Mouse (Mus musculus) testis, postnatal 10 days (tissue): ENCODE measurements around the gene Gramd1a.

Source experiments
- DNase-seq: peaks from one replicate; pipeline ENCODE4 v3.0.0; 2021; ENCODE audit warnings: low spot score

The Gramd1a gene

GRCm38 (mm10) chr7:31150566-31151300, 5.0 kb downstream of the Gramd1a start:
- DNase-seq: peak; percentile 94

DNA sequence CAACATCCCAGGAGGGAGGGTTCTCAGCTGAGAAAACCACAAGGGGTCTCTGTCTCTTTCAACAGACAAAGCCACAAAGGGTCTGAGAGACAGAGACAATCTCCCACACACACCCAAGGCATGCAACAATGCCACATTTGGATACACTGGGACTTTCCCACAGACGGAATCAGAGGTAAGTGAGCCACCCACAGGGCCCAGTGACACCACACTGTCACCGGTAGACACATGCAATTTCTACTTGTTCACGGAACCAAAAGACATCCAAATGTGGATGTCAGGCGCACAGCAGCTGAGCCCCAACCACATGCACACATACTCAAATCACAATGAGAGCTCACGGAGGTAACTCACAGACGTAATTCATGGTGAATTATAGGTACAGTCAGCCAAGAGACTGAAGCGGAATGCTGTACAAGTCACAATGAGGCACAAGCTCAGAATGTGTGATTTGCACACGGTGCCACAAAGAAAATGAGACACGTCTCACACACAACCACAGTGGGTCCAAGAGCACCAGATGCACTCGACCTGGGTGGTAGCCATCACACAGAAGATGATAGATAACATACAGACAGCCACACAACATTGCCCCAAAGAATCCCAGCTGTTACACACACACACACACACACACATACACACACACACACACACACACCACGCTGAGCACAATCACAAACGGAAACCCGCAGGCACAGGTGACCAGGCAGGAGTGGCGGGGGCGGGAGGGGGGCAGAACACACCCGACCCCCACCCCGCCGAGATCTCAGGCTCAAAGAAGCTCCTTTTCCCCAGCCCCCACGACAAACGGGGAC, 5.7 kb downstream of the Gramd1a start:
- peak; percentile 41 for DNase-seq

- no peak for DNase-seq
These were observed 6.4 kb downstream of the Gramd1a start for GRCm38 (mm10) chr7:31149271-31149670.

DNA sequence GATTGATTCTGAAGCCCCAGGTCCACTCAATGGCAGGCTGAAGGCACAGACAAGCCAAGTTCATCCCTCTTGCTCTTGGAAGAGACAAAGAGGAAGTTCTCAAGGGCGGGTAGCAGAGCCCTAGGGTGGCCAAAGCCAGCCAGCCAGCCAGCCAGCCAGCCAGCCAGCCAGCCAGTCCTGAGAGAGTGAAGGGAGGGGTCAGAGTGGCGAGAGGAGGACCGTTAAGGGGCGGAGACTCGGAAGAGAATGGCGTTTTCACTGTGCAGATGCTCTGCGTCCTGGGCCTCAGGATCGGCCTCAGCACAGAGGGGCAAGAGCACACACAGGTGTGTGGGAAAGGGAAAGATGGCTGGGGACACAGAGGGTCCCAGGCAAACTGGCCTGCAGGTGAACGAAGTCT, 6.9 kb downstream of the Gramd1a start:
- DNase-seq: peak; percentile 63

GRCm38 (mm10) chr7:31148086-31148485, 7.6 kb downstream of the Gramd1a start:
- peak; percentile 39 for DNase-seq

- DNase-seq: no peak
These were observed 10.0 kb downstream of the Gramd1a start for GRCm38 (mm10) chr7:31145596-31146160.

- DNase-seq: no peak
These were observed 10.8 kb downstream of the Gramd1a start for GRCm38 (mm10) chr7:31144886-31145285.

GRCm38 (mm10) chr7:31140941-31141340, 14.8 kb downstream of the Gramd1a start:
- DNase-seq: no peak

DNA sequence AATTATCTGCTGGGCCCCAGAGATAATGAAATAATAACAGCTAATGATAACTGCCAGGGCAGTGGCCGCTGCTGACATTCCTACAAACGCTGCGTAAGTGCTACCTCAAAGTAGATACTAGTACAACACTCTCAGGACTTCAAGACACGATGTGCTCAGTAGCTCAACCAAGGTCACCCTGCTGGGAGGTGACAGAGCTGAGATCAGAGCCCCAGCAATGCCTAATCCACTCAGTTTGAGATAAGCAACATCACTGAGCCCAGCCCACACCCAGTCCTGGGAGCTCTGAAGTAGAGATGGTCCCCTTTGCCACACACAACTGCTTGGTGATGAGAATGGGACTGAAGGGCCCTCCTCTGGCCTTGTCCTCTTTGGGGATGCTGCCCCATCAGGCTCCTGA, 15.4 kb downstream of the Gramd1a start:
- no peak for DNase-seq

GRCm38 (mm10) chr7:31139765-31140164, 15.9 kb downstream of the Gramd1a start:
- DNase-seq: peak; percentile 81

- no peak for DNase-seq
These were observed 20.0 kb downstream of the Gramd1a start for GRCm38 (mm10) chr7:31135717-31136116.

DNA sequence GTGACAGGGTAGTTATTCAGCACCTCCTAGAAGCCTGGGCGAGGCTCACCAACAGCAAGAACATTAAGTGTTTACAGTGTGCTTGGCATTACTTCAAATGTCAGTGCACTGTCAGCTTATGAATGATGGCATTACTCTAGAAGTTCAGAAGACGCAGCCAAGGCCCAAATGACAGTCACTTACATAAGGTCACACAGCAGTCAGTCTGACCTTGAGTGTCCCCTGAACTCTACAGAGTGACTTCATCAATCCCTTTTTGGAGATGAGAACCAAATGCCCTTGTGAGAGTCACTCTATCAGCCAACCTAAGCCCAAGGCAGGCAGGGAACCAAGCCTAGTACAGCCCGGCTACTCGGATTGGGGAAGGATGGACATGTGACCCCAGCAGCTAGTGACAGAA, 23.8 kb downstream of the Gramd1a start:
- DNase-seq: no peak

DNA sequence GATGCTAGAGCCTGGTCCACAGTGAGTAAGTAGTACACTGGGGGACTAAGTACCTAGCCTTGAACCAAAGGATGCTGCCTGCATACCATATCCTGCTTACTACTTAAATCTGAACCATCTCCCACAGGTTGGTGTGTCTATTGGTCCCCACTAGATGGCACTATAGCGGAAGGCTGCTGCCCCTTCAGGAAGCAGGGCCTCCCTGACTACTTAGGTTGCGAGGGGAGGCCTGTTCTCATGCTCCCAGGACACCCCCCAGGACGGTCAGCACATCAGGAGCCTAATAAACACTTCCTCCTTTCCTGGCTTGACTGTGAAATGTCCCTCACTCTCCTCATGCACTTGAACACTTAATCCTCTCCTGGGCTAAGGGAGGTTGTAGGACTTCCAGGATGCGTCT, 24.9 kb downstream of the Gramd1a start:
- no peak for DNase-seq

GRCm38 (mm10) chr7:31130197-31130596, 25.5 kb downstream of the Gramd1a start:
- DNase-seq: no peak

DNA sequence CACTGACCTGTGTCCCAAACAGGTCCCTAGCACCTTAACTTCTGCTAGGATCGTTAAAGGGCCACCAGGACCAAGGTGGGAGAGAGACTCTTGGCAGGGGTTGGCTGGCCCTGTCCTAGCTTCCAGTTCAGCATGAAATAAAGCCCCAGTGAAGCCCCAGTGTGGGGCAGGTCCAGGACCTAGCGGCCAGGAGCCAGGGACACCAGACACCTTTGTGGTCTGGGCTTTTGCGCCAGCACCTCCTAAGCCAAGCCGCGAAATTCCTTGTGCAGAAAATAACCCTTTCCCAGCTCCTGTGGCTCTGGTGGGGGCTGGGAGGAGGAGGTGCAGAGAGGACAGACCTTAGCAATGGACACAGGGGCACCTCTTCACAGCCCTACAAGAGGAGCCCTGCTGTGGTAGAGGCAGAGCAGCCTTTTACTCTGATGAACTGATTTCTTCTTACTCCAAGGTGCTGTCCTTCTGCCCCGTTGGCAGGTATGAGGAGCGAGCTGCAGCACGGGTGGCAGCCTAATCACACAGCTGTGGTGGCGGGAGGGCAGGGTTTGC, 27.5 kb downstream of the Gramd1a start:
- no peak for DNase-seq

GRCm38 (mm10) chr7:31126851-31127724, 28.6 kb downstream of the Gramd1a start, which contains the start of gene Scn1b:
Scn1b (minus strand) TSS chr7:31127003.
- peak; percentile 69 for DNase-seq

GRCm38 (mm10) chr7:31126211-31126751, 29.4 kb downstream of the Gramd1a start:
- no peak for DNase-seq

DNA sequence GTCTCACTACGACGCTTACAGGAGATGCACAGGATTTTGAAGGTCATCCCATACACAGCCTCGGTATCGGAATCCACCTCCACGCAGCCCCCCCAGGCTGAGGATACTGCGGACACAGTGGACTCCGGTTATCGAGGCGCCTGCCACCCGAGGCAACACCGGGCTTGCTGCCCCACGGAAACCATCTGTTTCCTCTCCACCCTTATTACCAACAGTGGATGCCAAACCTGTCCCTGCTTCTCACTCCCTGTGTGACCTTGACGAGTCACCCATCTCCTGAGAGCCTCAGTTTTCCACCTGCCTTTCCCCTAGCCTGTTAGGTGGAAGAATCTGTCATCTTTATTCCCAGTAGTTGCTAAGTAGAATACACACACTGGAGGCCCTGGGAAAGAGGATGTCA, 30.6 kb downstream of the Gramd1a start:
- no peak for DNase-seq

GRCm38 (mm10) chr7:31124381-31124780, 31.3 kb downstream of the Gramd1a start:
- DNase-seq: no peak

- no peak for DNase-seq
These were observed 32.0 kb downstream of the Gramd1a start for GRCm38 (mm10) chr7:31123697-31124096.
